Mouse (Mus musculus) liver, adult 2 months (tissue): ENCODE measurements around the gene Borcs6. TPM values are rescaled to one million over a fixed set of nuclear protein-coding genes. Genes with fewer than 3 reads are reported as not detected.
A peak's percentile ranks its signal among the peaks of the same experiment; 100 is the strongest.
"Not testable (repeated sequence)": the region's sequence is repeated elsewhere in the genome, so short reads cannot be mapped to it uniquely, and the experiment has no call there.

Experiments used
- DNase-seq: peaks from one replicate; pipeline ENCODE4 v3.0.0-alpha.2; 2011; ENCODE audit warnings: low read depth, low spot score; ENCODE audit errors: extremely low read depth
- H3K27ac ChIP-seq: fragments of 200-500 bp; replicated peaks from 2 replicates; pipeline ENCODE4 v1.5.1; 2012; ENCODE audit warnings: low read depth, mild to moderate bottlenecking, control low read depth, inconsistent platforms, low read length; ENCODE audit not compliant: insufficient read depth
- H3K27me3 ChIP-seq: fragments of 200-500 bp; 2 replicates; pipeline ENCODE4 v1.6.1; 2012; ENCODE audit warnings: mild to moderate bottlenecking, moderate library complexity, low read length, inconsistent platforms; ENCODE audit not compliant: control insufficient read depth, insufficient read depth
- H3K36me3 ChIP-seq: fragments of 200-500 bp; 2 replicates; pipeline ENCODE4 v1.6.1; 2012; ENCODE audit warnings: low read length, inconsistent platforms; ENCODE audit not compliant: control insufficient read depth, insufficient read depth
- H3K4me1 ChIP-seq: fragments of 200-500 bp; 2 replicates; pipeline ENCODE4 v1.6.1; 2011; ENCODE audit warnings: low read length; ENCODE audit not compliant: control insufficient read depth, insufficient read depth
- H3K4me3 ChIP-seq: fragments of 200-500 bp; 2 replicates; pipeline ENCODE4 v1.5.1; 2011; ENCODE audit warnings: low read depth, mild to moderate bottlenecking, control low read depth, low read length, moderate library complexity; ENCODE audit not compliant: insufficient read depth
- H3K79me2 ChIP-seq: fragments of 200-500 bp; 2 replicates; pipeline ENCODE4 v1.6.1; 2012; ENCODE audit warnings: inconsistent platforms, mild to moderate bottlenecking, low read length, moderate library complexity; ENCODE audit not compliant: control insufficient read depth, insufficient read depth
- H3K9ac ChIP-seq: fragments of 200-500 bp; 2 replicates; pipeline ENCODE4 v1.6.1; 2012; ENCODE audit warnings: low read depth, mild to moderate bottlenecking, control low read depth, inconsistent platforms, low read length
- CTCF ChIP-seq: fragments of 200-500 bp; IDR thresholded peaks from 2 replicates; pipeline ENCODE4 v1.5.1; 2011; ENCODE audit warnings: low read depth, low read length, control low read depth
- POLR2A ChIP-seq: fragments of 200-500 bp; IDR thresholded peaks from 2 replicates; pipeline ENCODE4 v1.6.1; 2011; ENCODE audit warnings: low read length, control low read depth; ENCODE audit not compliant: insufficient read depth; ENCODE audit errors: extremely low read depth
- WGBS: fragments of 180-500 bp; shearing (Covaris S2); methylation state at CpG from one replicate; pipeline ENCODE4 v1.1.7; 2018; 5-methylcytosine and 5-hydroxymethylcytosine counted together
- polyA plus RNA-seq: library from polyadenylated mRNA; depleted of rRNA; stranded (reverse); fragments of >200 nt; gene quantifications from 2 replicates; pipeline ENCODE4 v1.2.3, GENCODE M21; 2012; rRNA removed
- total RNA-seq: library from RNA; depleted of rRNA; stranded (reverse); fragments of >200 nt; gene quantifications from 2 replicates; pipeline ENCODE4 v1.2.3, GENCODE M21; 2014; rRNA removed

The Borcs6 gene
- total RNA-seq, result 6.1 and 6.5 TPM in 2 replicates
- 10.5 and 11.2 TPM in 2 replicates for polyA plus RNA-seq

- under 1% methylated on average over 63 of the region's 64 CpGs for WGBS
- no peaks in the 10 kb centered on the region for H3K36me3 ChIP-seq
- TF ChIP-seq CTCF (no peak), POLR2A (peak; percentile 79)
These were observed at the start of gene Borcs6 for GRCm38 (mm10) chr11:69059357-69059974. Gene Borcs6 (plus strand): TSS chr11:69059717.

GRCm38 (mm10) chr11:69010400-69011323 lies 48.9 kb upstream of the Borcs6 start:
- H3K4me3 ChIP-seq, result no peak overlapping the region
- DNase-seq, result no peak
- no peaks in the 10 kb centered on the region for H3K27me3 ChIP-seq
- peaks cover 4% of the 10 kb centered on the region; the same call in 1 of the 2 replicates for H3K4me1 ChIP-seq
- H3K9ac ChIP-seq, result no peak overlapping the region
- no peak for TF ChIP-seq POLR2A
- no peak for TF ChIP-seq CTCF
- no peak overlapping the region for H3K27ac ChIP-seq
- 86% methylated on average over 15 of the region's 15 CpGs for WGBS
- no peaks in the 10 kb centered on the region for H3K36me3 ChIP-seq
- H3K79me2 ChIP-seq, result no peaks in the 10 kb centered on the region

More at GRCm38 (mm10) chr11:69059357-69059974, at the start of gene Borcs6:
- Histone ChIP-seq H3K27ac (peak within 1 kb of the TSS; percentile 98), H3K9ac (peak within 1 kb of the TSS; percentile 91), H3K4me1 (peaks cover 16% of the 10 kb centered on the region), H3K79me2 (no peaks in the 10 kb centered on the region), H3K4me3 (peak within 1 kb of the TSS; percentile 100), H3K27me3 (no peaks in the 10 kb centered on the region)
- peak; percentile 97 for DNase-seq

- not testable (repeated sequence) for H3K27me3 ChIP-seq, DNase-seq, H3K4me3 ChIP-seq, H3K36me3 ChIP-seq, H3K79me2 ChIP-seq, H3K27ac ChIP-seq, H3K4me1 ChIP-seq, H3K9ac ChIP-seq
- WGBS, result 46% methylated on average over 2 of the region's 2 CpGs
These were observed 48.1 kb upstream of the Borcs6 start for GRCm38 (mm10) chr11:69011445-69011844.

- Histone ChIP-seq H3K27ac (peak overlapping the region; percentile 66), H3K27me3 (no peaks in the 10 kb centered on the region), H3K4me3 (peak overlapping the region; percentile 55), H3K36me3 (no peaks in the 10 kb centered on the region), H3K9ac (peak overlapping the region; percentile 68), H3K4me1 (peaks cover 6% of the 10 kb centered on the region), H3K79me2 (0 out of 2 replicates have a peak, but pooled peaks cover 3% of the 10 kb centered on the region)
- peak; percentile 55; the same call in 1 of the 2 replicates for TF ChIP-seq POLR2A
- no peak for TF ChIP-seq CTCF
- DNase-seq, result peak; percentile 93
- WGBS, result under 1% methylated on average over 18 of the region's 18 CpGs
These were observed 47.4 kb upstream of the Borcs6 start for GRCm38 (mm10) chr11:69012071-69012601.

- no peaks in the 10 kb centered on the region for H3K36me3 ChIP-seq
- TF ChIP-seq POLR2A, result peak; percentile 31; the same call in 1 of the 2 replicates
- peak; percentile 79 for TF ChIP-seq CTCF
- peak; percentile 78 for DNase-seq
- peak within 1 kb of the TSS; percentile 70 for H3K27ac ChIP-seq
- peak within 1 kb of the TSS; percentile 81 for H3K9ac ChIP-seq
- peaks cover 3% of the 10 kb centered on the region for H3K4me1 ChIP-seq
- under 1% methylated on average over 38 of the region's 38 CpGs for WGBS
- H3K27me3 ChIP-seq, result no peaks in the 10 kb centered on the region
- H3K79me2 ChIP-seq, result 0 out of 2 replicates have a peak, but pooled peaks cover 3% of the 10 kb centered on the region
- H3K4me3 ChIP-seq, result peak within 1 kb of the TSS; percentile 65
These were observed 43.7 kb upstream of the Borcs6 start, which contains the start of gene Ctc1 for GRCm38 (mm10) chr11:69015644-69016441. Gene Ctc1 (plus strand): TSS chr11:69015911.
